Mouse (Mus musculus) brain, embryonic 14.5 days (tissue): ENCODE measurements around the gene Rad54l2.

ENCODE experiments used
- CTCF ChIP-seq: fragments of 200-500 bp; IDR thresholded peaks from 2 replicates; pipeline ENCODE4 v1.5.1; 2012; ENCODE audit warnings: inconsistent platforms, mild to moderate bottlenecking, moderate library complexity, borderline replicate concordance; ENCODE audit not compliant: insufficient read depth, insufficient read length; ENCODE audit errors: extremely low read depth
- POLR2A ChIP-seq: fragments of 200-500 bp; IDR thresholded peaks from 2 replicates; pipeline ENCODE4 v1.6.1; 2012; ENCODE audit warnings: mild to moderate bottlenecking, inconsistent platforms, borderline replicate concordance; ENCODE audit not compliant: poor library complexity, insufficient read depth, insufficient read length, severe bottlenecking; ENCODE audit errors: extremely low read depth

DNA sequence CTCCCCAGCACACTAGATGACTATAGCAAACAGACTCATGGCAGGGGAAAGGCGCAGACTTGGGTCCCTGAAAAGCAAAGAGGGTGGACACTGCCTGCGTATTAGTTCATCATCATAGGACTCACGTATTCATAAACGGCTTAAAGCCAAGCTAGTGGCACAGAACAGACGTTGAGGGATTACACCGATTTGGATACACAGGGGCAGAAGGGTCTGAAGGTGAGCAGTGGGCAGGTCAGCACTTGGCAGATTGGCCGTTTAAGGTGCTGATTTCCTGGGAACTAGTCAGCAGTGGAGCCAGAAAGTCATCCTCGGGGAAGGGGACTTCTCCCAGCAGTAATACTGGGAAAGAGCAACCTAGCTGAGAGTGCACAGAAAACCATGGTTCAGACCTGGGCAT, 100.2 kb downstream of the Rad54l2 start:
- TF ChIP-seq CTCF (no peak), POLR2A (no peak)
